Mouse (Mus musculus): ENCODE data around the gene Ahr.

Gene Ahr

GRCm38 (mm10) chr12:35534754-35535236, at the start of gene Ahr:
Ahr (minus strand) TSS chr12:35535038.
- DNase-seq (ENCODE audit: low read depth, low spot score) = peak; percentile 61

GRCm38 (mm10) chr12:35578826-35579225, 44.0 kb upstream of the Ahr start:
- no peak for DNase-seq (ENCODE audit: low read depth, low spot score)

GRCm38 (mm10) chr12:35576107-35576506, 41.3 kb upstream of the Ahr start:
- no peak for DNase-seq (ENCODE audit: low read depth, low spot score)

- DNase-seq (ENCODE audit: low read depth, low spot score) = no peak
Observed at GRCm38 (mm10) chr12:35573713-35574112, 38.9 kb upstream of the Ahr start.

- no peak for DNase-seq (ENCODE audit: low read depth, low spot score)
Observed at GRCm38 (mm10) chr12:35562826-35563225, 28.0 kb upstream of the Ahr start.

GRCm38 (mm10) chr12:35558868-35559267, 24.0 kb upstream of the Ahr start:
- no peak for DNase-seq (ENCODE audit: low read depth, low spot score)

- DNase-seq (ENCODE audit: low read depth, low spot score) = no peak
Observed at GRCm38 (mm10) chr12:35555925-35556324, 21.1 kb upstream of the Ahr start.

GRCm38 (mm10) chr12:35554309-35554708, 19.5 kb upstream of the Ahr start:
- DNase-seq (ENCODE audit: low read depth, low spot score) = no peak

GRCm38 (mm10) chr12:35553174-35553573, 18.3 kb upstream of the Ahr start:
- no peak for DNase-seq (ENCODE audit: low read depth, low spot score)

- no peak for DNase-seq (ENCODE audit: low read depth, low spot score)
Observed at GRCm38 (mm10) chr12:35550299-35550698, 15.5 kb upstream of the Ahr start.

GRCm38 (mm10) chr12:35542836-35543235, 8.0 kb upstream of the Ahr start:
- no peak for DNase-seq (ENCODE audit: low read depth, low spot score)

- no peak for DNase-seq (ENCODE audit: low read depth, low spot score)
Observed at GRCm38 (mm10) chr12:35538843-35539242, 4.0 kb upstream of the Ahr start.

GRCm38 (mm10) chr12:35534114-35534753, 604 bp downstream of the Ahr start:
- DNase-seq (ENCODE audit: low read depth, low spot score) = peak; percentile 53

- no peak for DNase-seq (ENCODE audit: low read depth, low spot score)
Observed at GRCm38 (mm10) chr12:35533748-35534113, 1.1 kb downstream of the Ahr start.

GRCm38 (mm10) chr12:35533133-35533532, 1.7 kb downstream of the Ahr start:
- DNase-seq (ENCODE audit: low read depth, low spot score) = no peak

- DNase-seq (ENCODE audit: low read depth, low spot score) = peak; percentile 37
Observed at GRCm38 (mm10) chr12:35532151-35532550, 2.7 kb downstream of the Ahr start.

GRCm38 (mm10) chr12:35530587-35530986, 4.3 kb downstream of the Ahr start:
- no peak for DNase-seq (ENCODE audit: low read depth, low spot score)

- DNase-seq (ENCODE audit: low read depth, low spot score) = no peak
Observed at GRCm38 (mm10) chr12:35527429-35527828, 7.4 kb downstream of the Ahr start.

GRCm38 (mm10) chr12:35522585-35523103, 12.2 kb downstream of the Ahr start:
- no peak for DNase-seq (ENCODE audit: low read depth, low spot score)

GRCm38 (mm10) chr12:35515621-35516020, 19.2 kb downstream of the Ahr start:
- DNase-seq (ENCODE audit: low read depth, low spot score) = no peak

GRCm38 (mm10) chr12:35514671-35515070, 20.2 kb downstream of the Ahr start:
- DNase-seq (ENCODE audit: low read depth, low spot score) = peak; percentile 72

- DNase-seq (ENCODE audit: low read depth, low spot score) = no peak
Observed at GRCm38 (mm10) chr12:35510711-35511110, 24.1 kb downstream of the Ahr start.

- DNase-seq (ENCODE audit: low read depth, low spot score) = no peak
Observed at GRCm38 (mm10) chr12:35506383-35506782, 28.5 kb downstream of the Ahr start.

GRCm38 (mm10) chr12:35504081-35504480, 30.8 kb downstream of the Ahr start:
- no peak for DNase-seq (ENCODE audit: low read depth, low spot score)
